18 mouse cellular contexts compared by ENCODE assay signal in genomic region chr3:58985816-58986215, GRCm38 (mm10).
"Had no signal": no experiment of that assay in that cellular context is flagged by ENCODE, and none has a peak within 500 bp of the region (broad histone marks: within the 10 kb centered on the region; RNA-seq: fewer than 3 reads in every experiment).

No protein-coding gene starts in this region.

- H3K4me2 ChIP-seq: liver, embryonic 15.5 days; lung, embryonic 15.5 days; midbrain, embryonic 12.5 days; neural tube, embryonic 12.5 days; stomach, embryonic 15.5 days had no signal

- H3K4me3 ChIP-seq: liver, embryonic 15.5 days; lung, embryonic 15.5 days; megakaryocyte, embryonic 14.5 days; midbrain, embryonic 12.5 days; neural tube, embryonic 12.5 days; stomach, embryonic 15.5 days had no signal

- H3K27me3 ChIP-seq: megakaryocyte, embryonic 14.5 days; midbrain, embryonic 12.5 days; stomach, embryonic 15.5 days had no signal

- H3K9ac ChIP-seq: liver, embryonic 15.5 days; liver, postnatal 0 days; lung, embryonic 15.5 days; midbrain, embryonic 12.5 days; neural tube, embryonic 12.5 days; stomach, embryonic 15.5 days had no signal

- H3K4me1 ChIP-seq: neural tube, embryonic 12.5 days; stomach, embryonic 15.5 days had no signal

- H3K27ac ChIP-seq: liver, embryonic 15.5 days; lung, embryonic 15.5 days; macrophage; midbrain, embryonic 12.5 days; neural tube, embryonic 12.5 days; stomach, embryonic 15.5 days; stomach, postnatal 0 days had no signal

- H3K36me3 ChIP-seq: liver, embryonic 15.5 days; lung, embryonic 15.5 days; midbrain, embryonic 12.5 days; neural tube, embryonic 12.5 days; stomach, embryonic 15.5 days had no signal

- DNase-seq: liver, postnatal 0 days; lung, adult 2 months; lung, postnatal 14 days; lung, postnatal 36 days; midbrain, embryonic 14.5 days; right cerebral cortex, postnatal 14 days; thymus, adult 2 months; thymus, postnatal 14 days; thymus, postnatal 36 days had no signal

- H3K9me3 ChIP-seq: liver, embryonic 15.5 days; lung, embryonic 15.5 days; megakaryocyte, embryonic 14.5 days; midbrain, embryonic 12.5 days; neural tube, embryonic 12.5 days; stomach, embryonic 15.5 days had no signal

- ATAC-seq: liver, postnatal 0 days; lung, postnatal 0 days had no signal
